Mouse (Mus musculus) C2C12 (cell line): ENCODE data around the gene Osbp. TPM values are rescaled to one million over a fixed set of nuclear protein-coding genes. Genes with fewer than 3 reads are reported as not detected.
A peak's percentile ranks its signal among the peaks of the same experiment; 100 is the strongest.

Experiments used
- H3K27me3 ChIP-seq: one replicate; pipeline ENCODE4 v1.6.1; 2011; ENCODE audit not compliant: control insufficient read depth, insufficient read depth, insufficient read length
- H3K36me3 ChIP-seq: one replicate; pipeline ENCODE4 v1.6.1; 2011; ENCODE audit not compliant: control insufficient read depth, insufficient read depth
- H3K4me3 ChIP-seq: one replicate; pipeline ENCODE4 v1.5.1; 2011; ENCODE audit warnings: mild to moderate bottlenecking, control low read depth; ENCODE audit not compliant: poor library complexity, insufficient read depth, severe bottlenecking
- H3K79me2 ChIP-seq: one replicate; pipeline ENCODE4 v1.6.1; 2011; ENCODE audit not compliant: control insufficient read depth, insufficient read depth
- H3K79me3 ChIP-seq: one replicate; pipeline ENCODE4 v1.6.1; 2011; ENCODE audit warnings: low read depth, control low read depth
- H3ac ChIP-seq: one replicate; pipeline ENCODE3; 2011; ENCODE audit warnings: low read depth; ENCODE audit not compliant: control insufficient read depth, insufficient read length
- CEBPB ChIP-seq: IDR thresholded peaks from one replicate; pipeline ENCODE4 v1.6.1; 2011; ENCODE audit warnings: low read depth, mild to moderate bottlenecking, control low read depth, moderate library complexity
- CTCF ChIP-seq: IDR thresholded peaks from one replicate; pipeline ENCODE4 v1.5.1; 2011; ENCODE audit not compliant: control insufficient read depth, insufficient read depth, insufficient read length
- FOSL1 ChIP-seq: IDR thresholded peaks from one replicate; pipeline ENCODE4 v1.8.0; 2011; ENCODE audit warnings: mild to moderate bottlenecking, low read length; ENCODE audit not compliant: poor library complexity, insufficient read depth, severe bottlenecking
- MAX ChIP-seq: IDR thresholded peaks from one replicate; pipeline ENCODE4 v1.6.1; 2011; ENCODE audit warnings: mild to moderate bottlenecking, control low read depth
- MYOD1 ChIP-seq: IDR thresholded peaks from one replicate; pipeline ENCODE4 v1.6.1; 2011; ENCODE audit warnings: low read depth; ENCODE audit not compliant: control insufficient read depth, insufficient read length
- MYOG ChIP-seq: IDR thresholded peaks from one replicate; pipeline ENCODE4 v1.6.1; 2011; ENCODE audit not compliant: control insufficient read depth, insufficient read length; ENCODE audit errors: extremely low read depth
- USF1 ChIP-seq: IDR thresholded peaks from one replicate; pipeline ENCODE4 v1.6.1; 2011; ENCODE audit warnings: low read depth, mild to moderate bottlenecking, control low read depth, moderate library complexity
- polyA plus RNA-seq: library from polyadenylated mRNA; unstranded; fragments of >200 nt; fragmentation: generic; extraction: Trizol; gene quantifications from one replicate; pipeline ENCODE4 v1.2.1, GENCODE M21; 2012; ENCODE audit warnings: missing spikeins

Osbp gene
- polyA plus RNA-seq, 1 experiment = 14.3 TPM

DNA sequence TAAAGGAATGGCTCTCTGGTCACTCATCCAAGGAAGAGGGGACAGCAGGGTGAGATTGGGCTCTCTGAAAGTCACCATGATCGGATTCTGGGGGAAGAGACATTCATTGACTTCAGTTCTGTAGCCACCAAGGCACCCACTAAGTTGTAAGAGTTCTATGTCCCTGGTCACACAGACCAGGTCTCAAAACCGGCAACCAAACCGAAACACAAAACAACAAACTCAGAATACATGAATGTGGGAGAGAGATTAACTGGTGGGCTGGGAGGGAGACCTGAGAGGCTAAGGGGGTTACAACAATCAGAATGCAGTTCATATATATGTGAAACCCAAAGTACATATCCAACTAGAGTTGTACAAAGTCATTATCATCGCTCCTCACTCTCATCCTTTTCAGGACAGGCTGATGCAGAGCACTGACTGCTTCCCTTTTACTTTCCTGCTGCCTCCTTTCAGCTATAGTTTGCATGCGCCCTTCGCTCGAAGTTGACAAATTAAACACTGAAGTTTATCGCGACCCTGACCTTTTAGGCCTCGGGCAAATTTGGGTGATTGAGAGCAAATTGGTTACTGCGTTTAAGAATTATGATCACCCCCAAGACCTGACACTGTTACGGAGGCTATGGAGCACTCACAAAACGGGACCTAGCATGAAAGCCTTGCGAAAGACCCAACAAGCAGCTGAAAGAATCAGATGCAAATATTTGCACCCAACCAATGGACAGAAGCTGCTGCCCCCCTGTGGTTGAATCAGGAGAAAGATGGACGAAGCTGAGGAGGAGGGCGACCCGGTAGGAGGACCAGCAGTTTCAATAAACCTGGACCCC lies 41.6 kb downstream of the Osbp start:
- no peaks in the 10 kb centered on the region for H3K79me3 ChIP-seq
- no peak overlapping the region for H3K4me3 ChIP-seq
- H3ac ChIP-seq = no peak overlapping the region
- H3K27me3 ChIP-seq = no peaks in the 10 kb centered on the region
- no peaks in the 10 kb centered on the region for H3K36me3 ChIP-seq
- no peaks in the 10 kb centered on the region for H3K79me2 ChIP-seq
- TF ChIP-seq MYOD1 = no peak
- peak; percentile 31 for TF ChIP-seq CTCF
- TF ChIP-seq CEBPB = peak; percentile 76
- no peak for TF ChIP-seq MAX

DNA sequence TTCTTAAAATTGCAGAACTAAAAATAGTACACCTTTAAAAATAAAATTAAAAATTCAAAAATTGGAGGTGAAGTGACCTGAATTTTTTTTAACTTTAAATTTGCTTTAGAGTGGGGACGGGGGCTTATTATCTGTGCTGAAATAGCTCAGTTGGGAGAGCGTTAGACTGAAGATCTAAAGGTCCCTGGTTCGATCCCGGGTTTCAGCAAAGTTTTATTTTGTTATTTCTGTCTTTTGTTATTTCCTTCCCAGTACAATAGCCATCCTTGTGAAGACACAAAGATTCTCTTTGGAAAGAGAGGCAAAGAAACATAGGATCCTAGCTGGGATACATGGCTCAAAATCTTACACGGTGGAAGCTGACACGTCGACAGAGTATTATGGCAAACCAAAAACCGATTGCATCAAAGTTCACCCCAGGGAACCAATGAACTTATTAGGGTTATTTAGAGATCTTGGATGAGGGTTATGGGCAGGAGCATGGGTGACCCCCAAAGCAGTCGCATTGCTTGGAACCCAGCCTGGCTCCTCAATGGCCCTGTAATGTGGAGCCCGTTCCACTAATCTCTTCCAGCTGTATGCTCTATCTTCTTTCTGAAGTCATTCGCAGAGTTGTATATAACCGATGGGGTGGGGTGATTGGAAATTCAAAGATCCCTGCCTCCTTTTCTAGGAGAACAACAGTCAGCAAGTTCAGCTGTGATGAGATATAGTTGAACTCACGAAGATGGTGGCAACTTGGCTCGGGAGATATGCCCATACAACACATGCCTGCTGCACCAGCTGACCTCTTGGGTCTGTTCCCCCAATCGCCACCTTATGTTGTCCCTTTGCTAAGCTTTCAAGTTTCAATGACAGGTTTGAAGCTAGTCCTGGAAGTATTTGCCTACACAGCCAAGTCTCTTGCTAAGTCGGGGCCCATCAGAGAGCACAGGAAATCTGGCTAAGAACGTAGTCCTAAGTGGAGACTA lies 43.0 kb downstream of the Osbp start:
- no peaks in the 10 kb centered on the region for H3K36me3 ChIP-seq
- no peak overlapping the region for H3K4me3 ChIP-seq
- H3K79me3 ChIP-seq = no peaks in the 10 kb centered on the region
- H3K79me2 ChIP-seq = no peaks in the 10 kb centered on the region
- H3ac ChIP-seq = no peak overlapping the region
- TF ChIP-seq USF1 = no peak
- H3K27me3 ChIP-seq = no peaks in the 10 kb centered on the region

DNA sequence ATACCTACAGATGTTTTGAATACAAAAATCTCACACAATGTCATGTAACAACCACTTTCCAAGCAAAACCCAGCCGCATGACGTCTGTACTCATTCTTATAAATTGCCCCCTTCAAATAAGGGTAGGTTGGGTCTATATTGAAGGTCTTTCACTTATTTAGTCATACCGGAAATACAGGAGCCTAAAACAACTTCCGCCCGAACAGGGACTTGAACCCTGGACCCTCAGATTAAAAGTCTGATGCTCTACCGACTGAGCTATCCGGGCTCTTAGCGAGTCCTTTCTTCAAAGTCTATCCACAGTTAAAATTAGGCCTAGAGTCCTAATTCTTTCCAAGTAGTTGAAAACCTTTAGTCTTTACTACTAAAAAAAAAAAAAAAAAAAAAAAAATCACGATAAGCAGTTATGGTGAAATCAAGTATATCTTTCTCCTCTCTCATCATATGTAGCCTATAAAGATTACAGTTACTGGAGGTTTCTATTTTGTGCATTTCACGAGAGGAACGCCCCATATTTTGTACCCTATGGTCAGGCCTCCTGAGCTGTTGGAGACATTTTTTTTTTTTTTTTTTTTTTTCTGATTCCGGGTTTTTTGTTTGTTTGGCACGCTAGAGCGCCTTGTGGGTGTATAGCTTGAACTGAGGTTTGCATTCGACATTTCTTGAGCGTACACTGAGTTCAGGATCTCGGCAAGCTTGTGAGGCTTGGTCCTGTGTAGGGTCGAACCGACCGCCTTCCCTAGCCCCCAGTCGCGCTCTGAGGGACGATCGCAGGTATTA lies 44.0 kb downstream of the Osbp start:
- Histone ChIP-seq H3K79me2 (no peaks in the 10 kb centered on the region), H3ac (peak overlapping the region; percentile 90), H3K36me3 (no peaks in the 10 kb centered on the region), H3K27me3 (no peaks in the 10 kb centered on the region), H3K79me3 (no peaks in the 10 kb centered on the region), H3K4me3 (peak overlapping the region; percentile 47)
- TF ChIP-seq USF1 (no peak), FOSL1 (no peak), MYOD1 (no peak), MYOG (no peak), CEBPB (no peak), MAX (no peak), CTCF (no peak)

DNA sequence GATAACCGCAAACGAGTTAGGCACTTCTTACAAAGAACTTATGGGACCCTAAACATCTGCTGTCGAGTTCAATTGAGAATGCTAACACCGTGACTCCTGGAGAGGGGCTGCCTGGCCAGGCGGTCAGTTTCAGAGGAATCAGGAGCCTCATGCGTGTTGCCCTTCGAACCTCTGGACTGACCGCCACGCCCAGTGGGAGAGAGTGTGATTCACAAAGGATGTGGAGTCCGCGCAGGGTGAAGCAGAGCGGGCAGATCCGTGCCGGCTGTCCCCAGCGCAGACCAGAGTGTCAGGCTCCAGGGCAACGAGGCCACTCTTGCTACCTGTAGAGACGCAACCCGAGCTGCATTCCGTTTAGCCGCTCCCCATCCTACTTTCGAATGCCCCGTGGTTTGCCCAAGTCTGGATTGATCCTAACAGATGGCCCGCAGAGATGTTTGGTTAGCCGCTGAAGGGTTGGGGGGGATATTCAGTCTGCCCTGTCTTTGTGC lies 44.6 kb downstream of the Osbp start:
- TF ChIP-seq MAX = peak; percentile 36
- TF ChIP-seq USF1 = no peak
- TF ChIP-seq MYOD1 = peak; percentile 17
- no peaks in the 10 kb centered on the region for H3K36me3 ChIP-seq
- H3ac ChIP-seq = peak overlapping the region; percentile 90
- no peaks in the 10 kb centered on the region for H3K79me2 ChIP-seq
- H3K79me3 ChIP-seq = no peaks in the 10 kb centered on the region
- H3K4me3 ChIP-seq = peak overlapping the region; percentile 47
- H3K27me3 ChIP-seq = no peaks in the 10 kb centered on the region

DNA sequence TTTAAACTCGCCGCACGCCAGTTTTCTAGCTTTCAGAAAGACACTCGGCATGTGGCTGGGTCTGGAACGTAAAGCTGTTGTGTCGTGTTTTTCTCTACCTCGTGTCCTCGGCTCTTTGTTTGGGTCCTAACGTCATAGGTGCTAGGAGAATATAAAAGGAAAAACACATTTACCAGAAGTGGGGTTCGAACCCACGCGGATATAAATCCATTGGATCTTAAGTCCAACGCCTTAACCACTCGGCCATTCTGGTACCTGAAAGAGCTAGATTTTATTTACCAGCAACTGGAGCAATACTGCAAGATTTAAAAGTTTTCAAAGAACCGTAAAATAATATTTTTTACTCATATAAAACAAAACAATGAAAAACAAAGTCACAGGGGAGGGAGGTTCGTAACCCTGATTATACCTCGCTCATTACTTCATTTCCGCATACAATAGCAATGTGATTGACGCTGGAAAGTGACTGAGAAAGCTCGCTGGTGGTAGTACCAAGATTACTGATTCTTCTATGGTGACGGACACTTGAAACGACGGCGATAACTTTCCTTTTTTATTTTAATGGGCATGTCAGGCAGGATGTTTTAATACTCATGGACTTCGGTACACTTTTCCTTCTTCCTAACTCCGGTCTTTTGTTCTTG lies 45.3 kb downstream of the Osbp start:
- Histone ChIP-seq H3ac (peak overlapping the region; percentile 57), H3K79me2 (no peaks in the 10 kb centered on the region), H3K27me3 (no peaks in the 10 kb centered on the region), H3K36me3 (no peaks in the 10 kb centered on the region), H3K4me3 (peak overlapping the region; percentile 47), H3K79me3 (no peaks in the 10 kb centered on the region)
- TF ChIP-seq USF1 = no peak
- TF ChIP-seq CEBPB = peak; percentile 25
- peak; percentile 71 for TF ChIP-seq MAX
- TF ChIP-seq CTCF = no peak
- no peak for TF ChIP-seq MYOD1
- no peak for TF ChIP-seq MYOG
- no peak for TF ChIP-seq FOSL1
